Comparison of ENCODE assay signal across 24 mouse cellular contexts in genomic region chr11:65101206-65101605, GRCm38 (mm10). TPM values are rescaled to one million over a fixed set of nuclear protein-coding genes. Genes with fewer than 3 reads are reported as not detected.
DNase-seq lines count a peak whose midpoint lies in the region; ATAC-seq lines count a peak whose summit lies in the region.
"Had no signal": no experiment of that assay in that cellular context is flagged by ENCODE, and none has a peak within 500 bp of the region (broad histone marks: within the 10 kb centered on the region; RNA-seq: fewer than 3 reads in every experiment).

No protein-coding gene starts in this region.

- no peak for ATAC-seq in hindbrain, embryonic 13.5 days (ENCODE audit: low FRiP score)
- ATAC-seq: activated CD4-positive, CD25-positive, alpha-beta regulatory T cell, adult 4 months; forebrain, embryonic 16.5 days; inflammation-experienced regulatory T-cells, adult 6 months; intestine, postnatal 0 days; Patski had no signal

- DNase-seq in frontal cortex, postnatal 36 days (ENCODE audit: low spot score in 2 of 2): peak; percentile 23 to 59
- DNase-seq in frontal cortex, postnatal 14 days (ENCODE audit: low spot score in 2 of 2): no peak
- no peak for DNase-seq in hindbrain, embryonic 10.5 days (ENCODE audit: low spot score)
- DNase-seq in right cerebral cortex, adult 18-20 months: peak; percentile 38
- no peak for DNase-seq in right cerebral cortex, postnatal 14 days
- DNase-seq in layer of hippocampus, adult 9-11 months: no peak
- DNase-seq: adrenal gland, postnatal 25 days; cerebellum, adult 8-10 months; cerebellum, postnatal 25 days; gastrocnemius, postnatal 14 days; heart, postnatal 4 days; kidney, adult 8-10 months had no signal

- no peaks in the 10 kb centered on the region for H3K36me3 ChIP-seq in hindbrain, embryonic 13.5 days
- H3K36me3 ChIP-seq in hindbrain, embryonic 10.5 days: no peaks in the 10 kb centered on the region
- H3K36me3 ChIP-seq: embryonic facial prominence, embryonic 13.5 days; forebrain, embryonic 12.5 days; hindbrain, embryonic 15.5 days had no signal

- no peaks in the 10 kb centered on the region for H3K27me3 ChIP-seq in hindbrain, embryonic 13.5 days
- H3K27me3 ChIP-seq in hindbrain, embryonic 10.5 days (ENCODE audit: insufficient read depth, poor library complexity, severe bottlenecking): no peaks in the 10 kb centered on the region
- H3K27me3 ChIP-seq: CH12.LX; embryonic facial prominence, embryonic 13.5 days; forebrain, embryonic 12.5 days; hindbrain, embryonic 15.5 days; Patski had no signal

- no peak overlapping the region for H3K4me3 ChIP-seq in hindbrain, embryonic 13.5 days
- no peak overlapping the region for H3K4me3 ChIP-seq in hindbrain, embryonic 10.5 days
- H3K4me3 ChIP-seq: embryonic facial prominence, embryonic 13.5 days; forebrain, embryonic 12.5 days; hindbrain, embryonic 15.5 days had no signal

- H3K9me3 ChIP-seq in hindbrain, embryonic 13.5 days: no peaks in the 10 kb centered on the region
- H3K9me3 ChIP-seq in hindbrain, embryonic 10.5 days: no peaks in the 10 kb centered on the region
- H3K9me3 ChIP-seq: embryonic facial prominence, embryonic 13.5 days; forebrain, embryonic 12.5 days; hindbrain, embryonic 15.5 days had no signal

- no peak overlapping the region for H3K4me2 ChIP-seq in hindbrain, embryonic 13.5 days
- H3K4me2 ChIP-seq: embryonic facial prominence, embryonic 13.5 days; forebrain, embryonic 12.5 days; heart, embryonic 11.5 days; hindbrain, embryonic 15.5 days had no signal

- peak overlapping the region; percentile 32; the same call in 1 of the 2 replicates for H3K27ac ChIP-seq in hindbrain, embryonic 13.5 days
- H3K27ac ChIP-seq in hindbrain, embryonic 10.5 days: no peak overlapping the region
- H3K27ac ChIP-seq: embryonic facial prominence, embryonic 13.5 days; forebrain, embryonic 12.5 days; hindbrain, embryonic 15.5 days had no signal

- WGBS in hindbrain, embryonic 13.5 days: 87% methylated on average over 11 of the region's 11 CpGs
- WGBS in hindbrain, embryonic 10.5 days: 88% methylated on average over 11 of the region's 11 CpGs

- no peak overlapping the region for H3K9ac ChIP-seq in hindbrain, embryonic 13.5 days
- H3K9ac ChIP-seq: embryonic facial prominence, embryonic 13.5 days; forebrain, embryonic 12.5 days; hindbrain, embryonic 15.5 days had no signal

- H3K4me1 ChIP-seq in hindbrain, embryonic 13.5 days (replicated peaks): 0 out of 2 replicates have a peak, but pooled peaks cover 3% of the 10 kb centered on the region
- peaks cover 4% of the 10 kb centered on the region; the same call in 1 of the 2 replicates for H3K4me1 ChIP-seq in hindbrain, embryonic 10.5 days (replicated peaks)
- H3K4me1 ChIP-seq: embryonic facial prominence, embryonic 13.5 days; forebrain, embryonic 12.5 days; hindbrain, embryonic 15.5 days had no signal

RNA-seq across cellular contexts. Expression of gene 1700086D15Rik, which starts 58.5 kb away (rescaled TPM):
- polyA plus RNA-seq in hindbrain, embryonic 13.5 days (2015; fragmentation: Nextera tagmentation; extraction: Ambion mirVana): 0.30 TPM in 1 of 2 replicates, not detected in the other
- not detected in 2 replicates for polyA plus RNA-seq in hindbrain, embryonic 10.5 days (2016; fragmentation: Nextera tagmentation; extraction: Ambion mirVana)
- polyA plus RNA-seq: activated CD4-positive, CD25-positive, alpha-beta regulatory T cell, adult 4 months; embryonic facial prominence, embryonic 13.5 days; forebrain, embryonic 16.5 days; heart, embryonic 16.5 days; hindbrain, embryonic 15.5 days; inflammation-experienced regulatory T-cells, adult 6 months; intestine, postnatal 0 days; Patski had no signal

Comparison
In these comparisons a context has a peak if more than half of its experiments do, and no peak if none do; other contexts are left out.
1. DNase-seq: peak in frontal cortex, postnatal 36 days (2 of 2) and right cerebral cortex, adult 18-20 months (single experiment); none in frontal cortex, postnatal 14 days (0 of 2), hindbrain, embryonic 10.5 days (single experiment), right cerebral cortex, postnatal 14 days (single experiment) and layer of hippocampus, adult 9-11 months (single experiment).